Mouse (Mus musculus) kidney, embryonic 16.5 days (tissue): ENCODE data around the gene Krt19. TPM values are rescaled to one million over a fixed set of nuclear protein-coding genes. Genes with fewer than 3 reads are reported as not detected.

Source experiments
- ATAC-seq: fragments of 200-750 bp; cut with Nextera tagmentation; 2 replicates; pipeline ENCODE4 v1.8.0; 2017; ENCODE audit warnings: moderate TSS enrichment; ENCODE audit not compliant: low FRiP score, low TSS enrichment
- H3K27ac ChIP-seq: fragments of 300-500 bp; sonication (generic); 2 replicates; pipeline ENCODE4 v1.5.1; 2014; ENCODE audit warnings: low read length
- H3K27me3 ChIP-seq: fragments of 300-500 bp; sonication (generic); 2 replicates; pipeline ENCODE4 v1.6.1; 2014; ENCODE audit warnings: low read length, control low read depth, mixed read lengths; ENCODE audit not compliant: insufficient read depth
- H3K36me3 ChIP-seq: fragments of 300-500 bp; sonication (generic); 2 replicates; pipeline ENCODE4 v1.6.1; 2014; ENCODE audit warnings: low read length, control low read depth, mixed read lengths; ENCODE audit not compliant: insufficient read depth
- H3K4me1 ChIP-seq: fragments of 300-500 bp; sonication (generic); 2 replicates; pipeline ENCODE4 v1.6.1; 2014; ENCODE audit warnings: low read length, control low read depth, mixed read lengths; ENCODE audit not compliant: insufficient read depth
- H3K4me2 ChIP-seq: fragments of 300-500 bp; sonication (generic); replicated peaks from 2 replicates; pipeline ENCODE4 v1.6.1; 2014; ENCODE audit warnings: low read depth, low read length
- H3K4me3 ChIP-seq: fragments of 300-500 bp; sonication (generic); 2 replicates; pipeline ENCODE4 v1.5.1; 2014; ENCODE audit warnings: mild to moderate bottlenecking, low read length
- H3K9ac ChIP-seq: fragments of 300-500 bp; sonication (generic); replicated peaks from 2 replicates; pipeline ENCODE4 v1.6.1; 2014; ENCODE audit warnings: low read length
- H3K9me3 ChIP-seq: fragments of 300-500 bp; sonication (generic); 2 replicates; pipeline ENCODE4 v1.6.1; 2016; ENCODE audit warnings: low read length, control low read depth
- WGBS: fragments of 180-500 bp; shearing (Covaris S2); extraction: QIAGEN DNeasy Blood & Tissue Kit; methylation state at CpG from one replicate; pipeline ENCODE4 v1.1.7; 2014; 5-methylcytosine and 5-hydroxymethylcytosine counted together
- polyA plus RNA-seq: library from polyadenylated mRNA; unstranded; fragments of >200 nt; fragmentation: Nextera tagmentation; extraction: Ambion mirVana; gene quantifications from 2 replicates; pipeline ENCODE4 v1.2.1, GENCODE M21; 2015

Gene Krt19
- polyA plus RNA-seq, 1 experiment from 2014 or later: 105 TPM

- no peaks in the 10 kb centered on the region for H3K36me3 ChIP-seq
- H3K4me2 ChIP-seq: no peak overlapping the region
- H3K27ac ChIP-seq: peak overlapping the region; percentile 43; the same call in 1 of the 2 replicates
- WGBS: 39% methylated on average over 8 of the region's 8 CpGs
- H3K9me3 ChIP-seq: no peaks in the 10 kb centered on the region
- H3K4me3 ChIP-seq: no peak overlapping the region
- peaks cover 25% of the 10 kb centered on the region for H3K4me1 ChIP-seq
- peak; percentile 60 for ATAC-seq
- H3K27me3 ChIP-seq: no peaks in the 10 kb centered on the region
- H3K9ac ChIP-seq: no peak overlapping the region
Measured at GRCm38 (mm10) chr11:100168071-100168470, 19.6 kb upstream of the Krt19 start.

- Histone ChIP-seq H3K4me1 (peaks cover 25% of the 10 kb centered on the region), H3K4me2 (no peak overlapping the region), H3K27me3 (no peaks in the 10 kb centered on the region), H3K27ac (0 out of 2 replicates have a peak overlapping the region, but pooled peaks have one; percentile 13), H3K9me3 (no peaks in the 10 kb centered on the region), H3K4me3 (no peak overlapping the region), H3K9ac (no peak overlapping the region), H3K36me3 (no peaks in the 10 kb centered on the region)
- no peak for ATAC-seq
- 34% methylated on average over 7 of the region's 7 CpGs for WGBS
Measured at GRCm38 (mm10) chr11:100164392-100164791, 15.9 kb upstream of the Krt19 start.

GRCm38 (mm10) chr11:100157908-100158477, 9.5 kb upstream of the Krt19 start:
- 46% methylated on average over 6 of the region's 6 CpGs for WGBS
- H3K4me2 ChIP-seq: no peak overlapping the region
- H3K27ac ChIP-seq: no peak overlapping the region
- H3K4me1 ChIP-seq: peaks cover 6% of the 10 kb centered on the region; the same call in 1 of the 2 replicates
- H3K27me3 ChIP-seq: no peaks in the 10 kb centered on the region
- no peaks in the 10 kb centered on the region for H3K9me3 ChIP-seq
- H3K36me3 ChIP-seq: no peaks in the 10 kb centered on the region
- no peak for ATAC-seq
- no peak overlapping the region for H3K4me3 ChIP-seq
- no peak overlapping the region for H3K9ac ChIP-seq

- Histone ChIP-seq H3K27me3 (no peaks in the 10 kb centered on the region), H3K4me2 (no peak overlapping the region), H3K9me3 (no peaks in the 10 kb centered on the region), H3K4me3 (no peak overlapping the region), H3K4me1 (peaks cover 6% of the 10 kb centered on the region; the same call in 1 of the 2 replicates), H3K27ac (no peak overlapping the region), H3K9ac (no peak overlapping the region), H3K36me3 (no peaks in the 10 kb centered on the region)
- no peak for ATAC-seq
- WGBS: 68% methylated on average over 3 of the region's 3 CpGs
Measured at GRCm38 (mm10) chr11:100157331-100157730, 8.9 kb upstream of the Krt19 start.

- 60% methylated on average over 8 of the region's 8 CpGs for WGBS
- Histone ChIP-seq H3K4me1 (peaks cover 6% of the 10 kb centered on the region; the same call in 1 of the 2 replicates), H3K27ac (no peak overlapping the region), H3K27me3 (no peaks in the 10 kb centered on the region), H3K36me3 (no peaks in the 10 kb centered on the region), H3K4me3 (no peak overlapping the region), H3K4me2 (no peak overlapping the region), H3K9me3 (no peaks in the 10 kb centered on the region), H3K9ac (no peak overlapping the region)
- no peak for ATAC-seq
Measured at GRCm38 (mm10) chr11:100155497-100156255, 7.2 kb upstream of the Krt19 start.

GRCm38 (mm10) chr11:100147566-100148353, 705 bp downstream of the Krt19 start:
- no peak overlapping the region for H3K4me2 ChIP-seq
- WGBS: 39% methylated on average over 5 of the region's 5 CpGs
- H3K27ac ChIP-seq: no peak overlapping the region
- no peaks in the 10 kb centered on the region for H3K36me3 ChIP-seq
- H3K4me1 ChIP-seq: peaks cover 14% of the 10 kb centered on the region; the same call in 1 of the 2 replicates
- no peak overlapping the region for H3K9ac ChIP-seq
- no peak for ATAC-seq
- H3K27me3 ChIP-seq: peaks cover 14% of the 10 kb centered on the region
- H3K9me3 ChIP-seq: no peaks in the 10 kb centered on the region
- no peak overlapping the region for H3K4me3 ChIP-seq

- H3K27ac ChIP-seq: peak overlapping the region; percentile 25; the same call in 1 of the 2 replicates
- H3K4me2 ChIP-seq: peak overlapping the region; percentile 53
- peaks cover 16% of the 10 kb centered on the region; the same call in 1 of the 2 replicates for H3K4me1 ChIP-seq
- H3K36me3 ChIP-seq: no peaks in the 10 kb centered on the region
- peak; percentile 53 for ATAC-seq
- H3K27me3 ChIP-seq: peaks cover 14% of the 10 kb centered on the region
- peak overlapping the region; percentile 53; the same call in 1 of the 2 replicates for H3K9ac ChIP-seq
- WGBS: 2% methylated on average over 13 of the region's 13 CpGs
- H3K9me3 ChIP-seq: no peaks in the 10 kb centered on the region
- peak overlapping the region; percentile 45 for H3K4me3 ChIP-seq
Measured at GRCm38 (mm10) chr11:100145858-100146560, 2.5 kb downstream of the Krt19 start.

- no peaks in the 10 kb centered on the region for H3K9me3 ChIP-seq
- 1% methylated on average over 20 of the region's 20 CpGs for WGBS
- no peak overlapping the region for H3K27ac ChIP-seq
- H3K36me3 ChIP-seq: no peaks in the 10 kb centered on the region
- H3K27me3 ChIP-seq: peaks cover 14% of the 10 kb centered on the region
- peak overlapping the region; percentile 53 for H3K9ac ChIP-seq
- peak overlapping the region; percentile 53 for H3K4me2 ChIP-seq
- H3K4me3 ChIP-seq: peak overlapping the region; percentile 45
- H3K4me1 ChIP-seq: peaks cover 21% of the 10 kb centered on the region
- peak; percentile 46 for ATAC-seq
Measured at GRCm38 (mm10) chr11:100145104-100145503, 3.4 kb downstream of the Krt19 start.

- Histone ChIP-seq H3K9me3 (no peaks in the 10 kb centered on the region), H3K4me1 (peaks cover 42% of the 10 kb centered on the region), H3K36me3 (no peaks in the 10 kb centered on the region), H3K27me3 (peaks cover 11% of the 10 kb centered on the region), H3K27ac (no peak overlapping the region), H3K9ac (no peak overlapping the region), H3K4me3 (no peak overlapping the region), H3K4me2 (no peak overlapping the region)
- no peak for ATAC-seq
- 60% methylated on average over 21 of the region's 21 CpGs for WGBS
Measured at GRCm38 (mm10) chr11:100140966-100141365, 7.5 kb downstream of the Krt19 start.
